Mouse (Mus musculus) lung, postnatal 0 days (tissue): ENCODE data around the gene Tmem184b.

ENCODE experiments used
- CTCF ChIP-seq: IDR thresholded peaks from 2 replicates; pipeline ENCODE4 v1.5.1; 2016; ENCODE audit warnings: antibody characterized with exemption, mild to moderate bottlenecking
- EP300 ChIP-seq: IDR thresholded peaks from 2 replicates; pipeline ENCODE4 v1.6.1; 2016; ENCODE audit warnings: antibody characterized with exemption, mild to moderate bottlenecking, control low read depth

- no peak for TF ChIP-seq EP300
- no peak for TF ChIP-seq CTCF
Measured at GRCm38 (mm10) chr15:79417379-79417778, 14.0 kb upstream of the Tmem184b start.
